Mouse (Mus musculus): ENCODE results near the gene Mrpl50.
"Not testable (repeated sequence)": the region's sequence is repeated elsewhere in the genome, so short reads cannot be mapped to it uniquely, and the experiment has no call there.

The Mrpl50 gene

DNA sequence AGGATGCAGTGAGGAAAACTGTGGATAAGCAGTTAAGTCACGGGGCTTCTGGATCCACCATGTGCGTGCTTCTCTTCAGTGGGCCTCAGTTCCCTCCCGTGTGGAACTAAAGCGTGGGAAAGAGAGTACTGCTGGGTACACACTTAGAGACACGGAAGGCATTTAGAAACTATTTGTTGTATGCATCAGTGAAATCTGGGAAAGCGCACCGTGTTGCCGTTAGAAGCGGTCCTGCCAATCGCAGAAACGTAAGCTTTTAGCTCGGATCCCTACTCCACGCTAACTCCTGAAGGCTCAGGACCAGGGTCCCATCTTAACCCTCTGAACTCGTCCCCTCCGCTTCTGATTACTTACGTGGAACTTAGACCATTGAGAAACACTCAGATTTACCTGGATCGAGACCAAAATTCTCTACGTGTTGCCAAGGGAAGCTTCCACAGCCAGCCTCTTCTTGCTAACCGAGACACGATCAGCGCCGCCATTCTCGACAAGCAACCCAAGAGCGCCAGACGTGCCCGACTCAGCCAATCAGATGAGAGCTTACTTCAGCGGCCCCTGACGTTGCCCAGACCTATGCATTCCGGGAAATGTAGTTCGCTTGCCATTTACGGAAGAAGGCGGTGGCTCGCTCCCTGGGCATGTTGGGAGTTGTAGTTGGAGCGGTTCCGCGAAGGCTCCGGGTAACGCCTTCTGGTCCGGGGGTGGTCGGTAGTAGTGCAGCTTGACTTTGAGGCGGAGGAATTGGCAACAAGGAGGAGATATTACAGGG is at the start of gene Mrpl50, which contains the start of gene Zfp189:
Mrpl50 (minus strand) TSS at position 522 of the 769 bp plus-strand sequence.
Zfp189 (plus strand) TSS at position 605 of the 769 bp plus-strand sequence.
- DNase-seq, result peak; percentile 93 to 95

- DNase-seq, result peak; percentile 77 to 81
Observed at GRCm38 (mm10) chr4:49567613-49568012, 46.7 kb upstream of the Mrpl50 start.

- DNase-seq, result peak; percentile 87 to 90
Observed at GRCm38 (mm10) chr4:49559915-49560772, 39.3 kb upstream of the Mrpl50 start.

GRCm38 (mm10) chr4:49558181-49558580 is 37.3 kb upstream of the Mrpl50 start:
- no peak for DNase-seq

GRCm38 (mm10) chr4:49557375-49557774 is 36.5 kb upstream of the Mrpl50 start:
- no peak for DNase-seq

GRCm38 (mm10) chr4:49553380-49553779 is 32.5 kb upstream of the Mrpl50 start:
- no peak for DNase-seq

DNA sequence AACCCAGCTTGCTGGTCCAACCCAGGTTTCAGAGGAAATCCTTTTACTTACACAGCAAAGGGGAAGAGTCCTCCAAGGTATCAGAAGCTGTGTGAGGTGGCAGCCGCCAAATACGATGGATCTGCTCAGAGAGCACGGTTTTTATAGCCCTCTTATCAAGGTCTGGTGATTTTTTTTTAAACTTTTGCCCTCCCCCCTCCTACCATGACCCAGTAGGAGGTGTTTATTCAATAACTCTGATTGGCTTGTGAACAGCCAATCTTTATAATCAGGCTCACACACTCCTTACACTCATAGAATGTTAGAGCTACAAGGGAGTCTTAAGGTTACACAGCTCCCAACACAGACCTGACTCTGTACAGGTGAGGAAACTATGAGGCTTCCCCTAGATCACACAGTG is 28.5 kb upstream of the Mrpl50 start, which contains the start of gene Aldob:
Aldob (minus strand) TSS at position 164 of the 400 bp plus-strand sequence.
- DNase-seq, result no peak

DNA sequence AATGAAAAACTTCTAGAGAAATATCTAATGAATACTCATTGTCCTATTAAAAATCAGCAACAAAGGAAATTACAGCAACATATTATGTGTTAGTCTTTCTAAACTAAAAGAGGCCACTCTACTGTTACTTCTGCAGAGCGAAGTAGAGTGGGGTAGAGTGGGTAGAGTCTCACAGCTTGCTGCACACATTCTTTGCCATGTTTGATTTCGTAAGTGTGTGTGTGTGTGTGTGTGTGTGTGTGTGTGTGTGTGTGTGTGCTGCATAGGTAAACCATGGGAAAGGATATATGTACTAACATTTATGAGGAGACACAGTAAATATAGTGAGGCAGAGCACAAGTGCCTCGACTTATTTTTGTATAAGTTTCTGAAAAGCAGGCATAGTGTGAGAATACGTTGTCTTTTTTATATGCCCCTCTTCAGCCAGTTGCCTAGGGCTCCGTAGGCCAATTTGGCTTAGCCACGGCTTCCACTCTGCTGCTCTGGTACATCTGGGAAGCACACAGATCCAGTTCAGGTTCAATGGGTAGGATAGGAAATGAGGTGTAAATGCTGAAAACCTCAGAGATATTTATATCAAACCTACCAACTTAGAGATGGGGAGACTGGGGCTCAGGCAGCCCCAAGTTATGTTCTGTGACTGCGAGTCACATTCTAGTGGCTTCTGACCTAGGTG is 26.8 kb upstream of the Mrpl50 start:
- DNase-seq, result no peak

DNA sequence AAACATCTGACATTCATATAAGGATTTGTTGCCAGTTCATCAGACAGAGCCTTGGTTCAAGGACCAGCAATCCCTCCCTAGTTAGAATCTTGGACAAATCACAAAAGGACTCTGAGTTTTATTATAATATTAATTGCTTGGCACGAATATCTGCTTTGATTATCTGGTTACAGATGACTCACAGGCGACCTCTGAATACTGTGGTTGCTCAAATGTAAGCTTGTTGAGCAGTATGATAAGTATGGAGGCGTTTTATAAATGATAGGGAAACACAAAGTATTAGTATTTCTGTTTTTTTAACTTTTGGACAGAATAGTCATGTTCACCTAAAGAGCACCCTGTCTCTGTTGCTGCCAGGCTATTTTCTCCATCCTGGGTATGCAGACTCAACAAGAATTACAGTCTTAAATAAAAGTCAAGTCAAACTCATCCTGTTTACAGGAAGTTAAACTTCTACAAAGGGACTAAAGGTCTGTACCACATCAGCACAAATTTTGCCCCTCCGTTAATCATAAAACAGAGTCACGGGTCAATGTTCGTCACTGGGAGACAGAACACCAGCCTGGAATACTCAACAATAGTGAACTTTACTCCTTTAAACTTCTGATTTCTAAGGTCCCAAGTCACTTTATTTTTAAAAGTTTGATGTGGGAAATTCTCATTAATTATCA is 26.1 kb upstream of the Mrpl50 start:
- DNase-seq, result no peak

DNA sequence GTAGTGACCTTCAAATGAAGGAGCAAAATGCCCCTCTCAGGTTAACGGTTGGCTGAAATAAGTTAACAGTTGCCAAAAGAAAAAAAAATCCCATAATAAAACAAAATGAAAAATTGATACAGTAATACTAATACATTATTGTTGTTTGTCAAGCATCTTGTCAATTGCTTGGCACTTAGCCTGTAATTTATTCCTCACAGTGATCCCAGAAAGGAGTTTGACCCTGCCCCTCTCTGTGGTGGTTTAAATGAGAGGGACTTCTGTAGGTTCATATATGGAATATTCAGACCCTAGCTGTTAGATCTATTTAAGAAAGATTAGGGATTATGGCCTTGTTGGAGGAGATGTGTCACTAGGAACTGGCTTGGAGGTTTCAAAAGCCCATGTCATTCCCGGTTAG is 25.1 kb upstream of the Mrpl50 start:
- DNase-seq, result no peak

DNA sequence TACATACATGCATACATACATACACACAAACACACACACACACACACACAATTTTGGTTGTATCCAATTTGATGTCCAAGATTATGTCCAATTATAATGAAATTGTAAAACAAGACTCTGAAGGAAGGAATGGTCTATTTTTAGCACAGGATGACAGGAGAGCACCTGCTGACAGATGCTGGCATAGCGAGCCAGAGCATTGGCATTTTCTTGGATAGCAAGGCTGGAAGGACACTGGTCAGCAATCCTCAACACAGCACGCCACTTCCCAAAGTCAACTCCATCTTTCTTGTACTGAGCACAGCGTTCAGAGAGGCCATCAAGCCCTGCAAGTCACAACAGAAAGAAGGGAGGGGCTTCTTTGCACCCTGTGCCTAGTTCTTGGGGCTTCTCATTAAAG is 20.1 kb upstream of the Mrpl50 start:
- DNase-seq, result peak; percentile 24 to 26

DNA sequence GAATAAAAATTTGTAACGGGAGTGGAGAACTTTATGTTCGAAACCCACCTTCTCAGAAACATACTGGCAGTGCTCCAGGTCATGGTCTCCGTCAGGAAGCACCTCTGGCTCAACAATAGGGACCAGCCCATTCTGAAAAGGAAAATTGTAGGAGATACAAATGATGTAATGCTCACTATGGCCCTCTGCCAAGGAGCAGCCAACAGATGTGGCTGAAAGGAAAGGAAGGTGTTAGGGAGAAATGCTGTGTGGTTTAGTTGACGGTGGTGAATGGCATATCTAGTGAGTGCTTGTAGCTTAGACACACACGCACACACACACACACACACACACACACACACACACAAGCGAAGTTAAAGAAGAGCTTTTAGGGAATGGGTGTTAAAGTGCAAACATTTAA is 18.8 kb upstream of the Mrpl50 start:
- no peak for DNase-seq

GRCm38 (mm10) chr4:49536671-49537070 is 15.8 kb upstream of the Mrpl50 start:
- DNase-seq, result no peak

- no peak for DNase-seq
Observed at GRCm38 (mm10) chr4:49535675-49536294, 14.9 kb upstream of the Mrpl50 start.

DNA sequence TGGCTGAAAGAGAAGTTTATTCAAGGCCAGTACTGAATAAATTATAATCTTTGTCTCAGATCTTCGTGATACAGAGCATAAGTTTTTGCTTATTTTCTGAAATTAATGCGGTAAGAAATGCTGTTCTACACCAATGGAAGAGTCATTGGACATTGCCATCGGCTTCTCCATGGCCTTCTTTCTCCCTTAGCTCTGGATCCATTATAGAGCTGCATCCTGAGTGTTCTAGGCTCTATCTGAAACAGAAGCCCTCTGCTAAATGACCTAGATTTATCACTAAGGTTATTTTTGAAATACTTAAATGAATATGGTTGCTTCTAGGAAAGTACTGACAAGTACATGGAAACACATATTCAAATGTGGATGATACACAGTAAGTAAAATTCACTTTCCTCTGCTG is 14.1 kb upstream of the Mrpl50 start:
- no peak for DNase-seq

GRCm38 (mm10) chr4:49522576-49522975 is 1.7 kb upstream of the Mrpl50 start:
- DNase-seq, result peak; percentile 36 to 37

DNA sequence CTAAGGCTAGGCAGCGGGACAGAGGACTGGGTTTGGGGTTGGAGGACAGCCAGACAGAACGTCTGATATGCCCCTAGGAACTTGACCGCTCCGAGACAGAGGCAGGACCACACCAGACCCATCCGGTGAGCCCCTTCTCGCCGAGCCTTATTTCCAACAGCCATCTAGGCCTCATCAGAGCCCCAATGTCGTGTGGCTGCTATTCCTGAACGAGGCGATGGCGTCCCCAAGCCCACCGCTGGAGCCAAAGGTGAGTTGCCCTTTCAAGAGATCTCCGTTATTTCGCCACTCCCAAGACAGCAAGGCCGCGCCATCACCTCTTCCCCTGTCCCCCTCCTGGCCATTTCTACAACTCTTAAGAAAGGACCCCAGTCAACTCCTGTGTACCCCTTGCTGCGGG is 453 bp upstream of the Mrpl50 start:
- DNase-seq, result no peak

DNA sequence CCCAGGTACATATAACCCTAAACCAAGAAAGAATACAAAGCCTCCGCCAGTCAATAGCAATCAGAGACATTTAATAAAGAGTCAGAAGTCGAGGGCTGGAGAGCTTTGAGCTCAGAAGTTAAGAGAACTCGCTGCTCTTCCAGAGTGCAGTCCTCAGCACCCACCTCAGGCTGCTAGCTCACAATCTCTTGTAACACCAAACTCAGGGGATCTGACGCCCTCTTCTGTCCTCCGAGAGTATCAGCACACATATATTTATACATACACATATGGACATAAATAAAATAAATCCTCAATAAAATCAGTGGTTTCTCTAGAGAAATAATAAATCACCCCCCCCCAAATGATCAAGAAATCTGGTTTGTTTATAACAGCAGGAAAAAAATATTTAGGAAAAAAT is 1.4 kb downstream of the Mrpl50 start:
- no peak for DNase-seq

DNA sequence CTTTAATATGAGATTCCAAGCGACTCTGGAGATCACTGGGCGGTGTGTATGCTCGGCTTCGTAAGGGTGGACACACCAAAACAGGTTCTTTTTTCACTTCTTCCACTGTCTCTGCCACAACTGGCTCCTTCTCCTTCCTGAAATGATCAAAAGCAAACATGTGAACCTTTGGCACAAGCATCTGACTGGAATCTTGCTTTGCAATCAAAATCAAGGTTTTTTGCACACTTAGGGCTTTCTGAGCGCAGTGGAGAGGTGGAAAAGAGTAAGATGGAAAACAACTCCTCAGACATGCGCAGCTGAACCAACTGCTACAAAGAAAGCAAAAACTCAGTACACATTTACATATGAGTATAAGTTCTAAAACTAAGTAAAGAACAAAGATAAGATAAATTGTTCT is 6.5 kb downstream of the Mrpl50 start:
- no peak for DNase-seq

- DNase-seq, result no peak
Observed at GRCm38 (mm10) chr4:49512636-49513035, 8.3 kb downstream of the Mrpl50 start.

GRCm38 (mm10) chr4:49510236-49510835 is 10.6 kb downstream of the Mrpl50 start:
- not testable (repeated sequence) for DNase-seq

DNA sequence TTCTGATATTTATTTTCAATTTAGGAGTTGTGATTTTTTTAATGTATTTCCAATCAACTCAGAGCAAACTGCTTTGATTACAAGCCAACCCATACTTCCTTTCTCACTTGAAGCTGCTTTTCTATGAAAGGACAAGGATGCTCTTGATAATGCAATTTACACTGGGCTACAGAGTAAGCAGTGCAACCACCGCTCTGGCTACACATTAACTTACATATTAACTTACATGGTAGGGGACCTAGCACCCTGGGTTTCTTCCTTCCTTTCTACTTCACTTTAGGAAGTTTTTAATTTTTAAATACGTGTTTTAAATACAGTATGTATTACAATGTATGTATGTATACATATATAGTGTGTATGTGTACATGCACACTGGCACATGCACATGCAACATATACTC is 11.7 kb downstream of the Mrpl50 start:
- no peak for DNase-seq
